Mouse (Mus musculus) kidney, adult 9 months (tissue): ENCODE data around the gene Phf10.
"Not testable (repeated sequence)": the region's sequence is repeated elsewhere in the genome, so short reads cannot be mapped to it uniquely, and the experiment has no call there.

Experiments used
- DNase-seq: peaks from one replicate; pipeline ENCODE4 v3.0.0; 2022

The Phf10 gene

DNA sequence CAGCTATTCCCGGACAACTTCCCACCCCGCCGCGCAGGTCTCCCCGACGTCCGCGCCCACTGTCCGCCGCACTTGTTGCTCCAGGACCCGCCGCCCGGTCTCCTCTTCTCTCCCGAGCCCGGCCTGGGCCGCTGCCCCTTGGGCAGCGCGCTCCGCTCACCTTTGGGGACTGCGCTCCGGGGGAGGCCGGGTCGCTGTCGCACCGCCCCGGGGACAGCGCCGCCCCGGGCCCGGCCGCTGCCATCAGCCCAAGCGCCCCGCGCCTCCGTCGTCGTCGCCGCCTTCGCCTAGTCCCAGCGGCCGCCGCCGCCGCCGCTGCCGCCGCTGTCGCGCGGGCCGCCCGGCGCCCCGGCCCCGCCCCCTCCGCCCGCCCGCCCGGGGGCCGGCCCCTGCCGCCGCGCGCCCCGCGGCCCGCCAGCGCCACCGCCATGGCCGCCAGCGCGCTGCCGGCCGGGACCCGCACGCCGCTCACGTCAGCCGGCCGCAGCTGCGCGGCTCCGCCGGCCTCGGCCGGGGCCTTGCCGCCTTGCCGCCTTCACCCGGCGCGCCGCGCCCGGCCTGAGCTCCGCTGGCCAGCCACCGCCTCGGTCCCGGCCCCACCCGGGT, at the start of gene Phf10:
Phf10 (minus strand) TSS at position 323 of the 606 bp plus-strand sequence.
- DNase-seq, result peak; percentile 24

DNA sequence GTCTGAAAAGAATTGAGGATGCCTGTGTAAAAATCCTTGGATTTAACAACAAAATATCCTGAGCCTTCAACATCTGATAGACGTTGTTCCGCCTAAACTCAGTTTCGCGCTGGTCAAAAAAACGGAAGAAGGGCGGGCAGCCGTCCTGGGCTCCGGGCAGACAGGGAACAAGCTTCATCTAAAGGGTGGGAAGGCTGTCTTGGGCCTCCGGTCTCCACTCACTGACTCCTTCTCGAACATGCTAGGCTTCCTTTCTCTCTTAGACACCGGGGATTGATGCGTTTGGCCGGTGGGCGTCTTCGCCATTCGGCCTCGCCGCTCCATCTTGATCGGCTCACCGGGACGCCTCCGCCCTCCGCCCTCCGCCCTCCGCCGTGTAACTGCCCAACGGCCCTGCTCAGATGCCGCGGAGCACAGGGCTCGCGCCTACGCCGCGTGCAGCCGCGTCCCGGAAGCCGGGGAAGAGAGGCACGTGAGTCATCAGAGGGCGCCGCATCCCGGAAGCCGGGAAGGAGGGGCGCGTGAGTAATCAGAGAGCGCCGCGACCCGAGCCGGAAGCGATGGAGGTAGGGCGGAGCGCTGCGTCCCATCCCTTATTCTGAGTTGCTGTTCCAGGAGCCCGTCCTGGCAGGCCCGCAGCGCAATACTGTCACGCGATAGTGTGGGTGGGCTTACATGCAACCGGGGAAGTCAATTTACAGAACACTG, 48.8 kb upstream of the Phf10 start, which contains the start of gene Gm3435:
Gm3435 (plus strand) TSS at position 471 of the 708 bp plus-strand sequence.
- not testable (repeated sequence) for DNase-seq

DNA sequence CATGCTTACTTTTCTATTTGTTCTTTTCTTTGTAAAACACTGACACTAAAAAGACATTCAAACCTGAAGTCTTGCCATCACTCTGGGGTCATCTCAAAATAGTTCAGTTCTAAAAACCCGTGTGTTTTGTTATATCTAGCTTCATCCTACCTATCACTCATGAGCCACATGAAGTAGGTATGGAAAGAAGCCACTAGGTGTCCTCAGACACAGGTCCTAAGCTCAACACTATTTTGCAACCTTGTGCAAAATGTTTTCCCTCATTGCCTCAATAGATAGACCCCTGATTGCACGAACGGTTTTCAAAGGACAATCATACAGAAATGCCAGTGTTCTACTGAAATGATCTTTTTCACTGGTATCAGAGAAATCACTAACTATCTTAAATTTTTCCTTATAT, 48.0 kb upstream of the Phf10 start:
- DNase-seq, result not testable (repeated sequence)

DNA sequence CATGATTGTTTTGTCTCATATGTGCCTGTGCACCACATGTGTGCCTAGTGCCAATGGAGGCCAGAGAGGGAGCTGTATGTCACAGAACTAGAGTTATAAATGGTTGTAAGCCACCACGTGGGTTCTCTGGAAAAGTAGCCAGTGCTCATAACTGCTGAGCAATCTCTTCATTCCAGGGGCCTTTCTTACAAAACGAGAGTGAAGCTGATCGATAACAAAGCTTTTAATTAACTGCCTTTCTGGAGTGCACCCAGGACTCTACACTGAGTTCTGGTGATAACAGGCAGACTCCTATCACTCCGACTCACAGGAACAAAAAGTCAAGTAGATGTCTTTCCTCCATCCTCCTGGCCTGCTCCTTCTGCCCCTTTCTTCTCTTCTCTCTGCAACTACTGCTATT, 39.0 kb upstream of the Phf10 start:
- not testable (repeated sequence) for DNase-seq

DNA sequence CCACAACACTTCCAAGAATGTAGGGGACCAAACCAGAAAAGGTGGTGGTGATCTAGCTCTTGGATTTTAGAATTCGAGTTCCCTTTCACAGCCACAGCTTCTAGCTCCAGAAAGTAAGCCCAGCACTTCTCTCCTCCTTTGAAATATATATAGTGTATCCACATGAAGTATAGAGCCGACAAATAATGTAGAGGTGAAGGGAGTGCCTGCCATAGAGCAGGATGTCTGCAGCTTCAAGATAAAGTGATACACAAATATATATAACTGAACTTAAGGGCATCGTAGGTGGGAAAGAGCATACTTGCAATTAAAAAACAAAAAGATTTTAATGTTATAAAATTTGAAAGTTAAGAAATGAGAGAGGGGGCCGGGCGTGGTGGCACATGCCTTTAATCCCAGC, 33.1 kb upstream of the Phf10 start:
- DNase-seq, result not testable (repeated sequence)

DNA sequence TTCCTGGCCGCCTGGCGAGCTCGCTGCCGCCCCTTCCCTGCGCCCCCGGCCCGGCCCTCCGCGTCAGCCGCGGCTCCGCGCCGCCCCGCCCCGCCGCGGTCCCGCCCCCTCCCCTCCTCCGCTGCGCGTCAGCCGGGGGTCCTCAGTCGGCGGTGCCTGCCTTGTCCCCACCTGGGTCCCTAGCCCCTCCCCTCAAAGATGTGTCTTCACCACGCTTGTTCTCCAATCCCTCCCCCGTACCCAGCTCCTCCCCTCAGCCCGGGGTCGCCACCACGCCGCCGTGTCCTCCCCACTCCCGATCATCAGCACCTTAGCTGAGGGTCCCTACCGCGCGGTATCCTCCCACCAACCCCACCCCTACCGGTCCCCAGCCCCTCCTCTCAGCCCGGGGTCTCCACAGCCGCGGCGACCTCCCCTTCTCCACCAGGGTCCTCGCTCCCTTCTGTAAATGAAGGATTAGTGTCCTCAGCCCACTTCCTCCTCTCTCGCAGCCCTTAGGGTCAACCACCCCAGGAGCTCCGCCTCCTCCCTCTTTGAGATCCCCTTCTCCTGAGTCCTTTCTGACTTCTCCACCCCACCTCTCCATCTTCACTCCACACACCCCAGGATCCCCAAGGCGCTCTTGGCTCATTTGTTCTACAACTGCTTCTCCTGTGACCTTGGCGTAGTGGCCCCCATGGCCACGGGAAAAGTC, 32.2 kb upstream of the Phf10 start:
- not testable (repeated sequence) for DNase-seq

DNA sequence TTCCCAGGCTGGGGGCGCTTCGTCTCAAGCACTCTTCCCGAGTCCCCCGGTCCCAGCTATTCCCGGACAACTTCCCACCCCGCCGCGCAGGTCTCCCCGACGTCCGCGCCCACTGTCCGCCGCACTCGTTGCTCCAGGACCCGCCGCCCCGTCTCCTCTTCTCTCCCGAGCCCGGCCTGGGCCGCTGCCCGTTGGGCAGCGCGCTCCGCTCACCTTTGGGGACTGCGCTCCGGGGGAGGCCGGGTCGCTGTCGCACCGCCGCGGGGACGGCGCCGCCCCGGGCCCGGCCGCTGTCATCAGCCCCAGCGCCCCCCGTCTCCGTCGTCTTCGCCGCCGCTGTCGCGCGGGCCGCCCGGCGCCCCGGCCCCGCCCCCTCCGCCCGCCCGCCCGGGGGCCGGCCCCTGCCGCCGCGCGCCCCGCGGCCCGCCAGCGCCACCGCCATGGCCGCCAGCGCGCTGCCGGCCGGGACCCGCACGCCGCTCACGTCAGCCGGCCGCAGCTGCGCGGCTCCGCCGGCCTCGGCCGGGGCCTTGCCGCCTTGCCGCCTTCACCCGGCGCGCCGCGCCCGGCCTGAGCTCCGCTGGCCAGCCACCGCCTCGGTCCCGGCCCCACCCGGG, 31.6 kb upstream of the Phf10 start:
- not testable (repeated sequence) for DNase-seq

DNA sequence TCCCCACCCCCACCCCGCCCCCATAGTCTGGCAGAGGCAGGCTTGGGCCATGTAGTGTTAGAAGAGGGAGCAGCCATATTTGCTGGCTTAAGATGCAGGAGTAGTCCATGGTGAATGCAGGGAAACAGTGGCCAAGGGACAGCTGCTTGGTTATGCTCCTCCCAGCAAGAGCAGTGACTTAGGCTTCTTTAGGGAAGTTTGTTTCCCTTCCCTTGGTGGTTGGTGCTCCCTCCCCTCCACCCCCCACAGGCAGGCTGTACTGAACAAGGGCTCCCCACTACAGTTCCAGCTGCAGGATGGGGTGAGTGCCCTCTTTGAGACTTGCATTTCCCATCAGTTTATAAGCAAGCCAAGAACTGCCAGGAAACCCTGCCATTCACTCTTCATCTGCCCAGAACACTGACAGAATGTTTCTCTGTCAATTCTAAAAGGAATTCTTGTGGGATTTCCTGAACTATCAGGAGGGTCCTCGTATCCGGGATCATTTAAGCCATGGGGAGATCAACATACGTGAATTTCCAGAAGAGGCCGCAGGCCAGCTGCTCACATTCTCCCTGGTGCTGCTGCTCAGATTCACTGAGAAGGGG, 29.1 kb upstream of the Phf10 start:
- not testable (repeated sequence) for DNase-seq

DNA sequence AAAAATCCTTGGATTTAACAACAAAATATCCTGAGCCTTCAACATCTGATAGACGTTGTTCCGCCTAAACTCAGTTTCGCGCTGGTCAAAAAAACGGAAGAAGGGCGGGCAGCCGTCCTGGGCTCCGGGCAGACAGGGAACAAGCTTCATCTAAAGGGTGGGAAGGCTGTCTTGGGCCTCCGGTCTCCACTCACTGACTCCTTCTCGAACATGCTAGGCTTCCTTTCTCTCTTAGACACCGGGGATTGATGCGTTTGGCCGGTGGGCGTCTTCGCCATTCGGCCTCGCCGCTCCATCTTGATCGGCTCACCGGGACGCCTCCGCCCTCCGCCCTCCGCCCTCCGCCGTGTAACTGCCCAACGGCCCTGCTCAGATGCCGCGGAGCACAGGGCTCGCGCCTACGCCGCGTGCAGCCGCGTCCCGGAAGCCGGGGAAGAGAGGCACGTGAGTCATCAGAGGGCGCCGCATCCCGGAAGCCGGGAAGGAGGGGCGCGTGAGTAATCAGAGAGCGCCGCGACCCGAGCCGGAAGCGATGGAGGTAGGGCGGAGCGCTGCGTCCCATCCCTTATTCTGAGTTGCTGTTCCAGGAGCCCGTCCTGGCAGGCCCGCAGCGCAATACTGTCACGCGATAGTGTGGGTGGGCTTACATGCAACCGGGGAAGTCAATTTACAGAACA, 17.4 kb upstream of the Phf10 start, which contains the start of the genes 9030025P20Rik and Gm3417:
9030025P20Rik (plus strand) TSS at position 107 of the 677 bp plus-strand sequence.
Gm3417 (minus strand) TSS at position 429 of the 677 bp plus-strand sequence.
- DNase-seq, result not testable (repeated sequence)

DNA sequence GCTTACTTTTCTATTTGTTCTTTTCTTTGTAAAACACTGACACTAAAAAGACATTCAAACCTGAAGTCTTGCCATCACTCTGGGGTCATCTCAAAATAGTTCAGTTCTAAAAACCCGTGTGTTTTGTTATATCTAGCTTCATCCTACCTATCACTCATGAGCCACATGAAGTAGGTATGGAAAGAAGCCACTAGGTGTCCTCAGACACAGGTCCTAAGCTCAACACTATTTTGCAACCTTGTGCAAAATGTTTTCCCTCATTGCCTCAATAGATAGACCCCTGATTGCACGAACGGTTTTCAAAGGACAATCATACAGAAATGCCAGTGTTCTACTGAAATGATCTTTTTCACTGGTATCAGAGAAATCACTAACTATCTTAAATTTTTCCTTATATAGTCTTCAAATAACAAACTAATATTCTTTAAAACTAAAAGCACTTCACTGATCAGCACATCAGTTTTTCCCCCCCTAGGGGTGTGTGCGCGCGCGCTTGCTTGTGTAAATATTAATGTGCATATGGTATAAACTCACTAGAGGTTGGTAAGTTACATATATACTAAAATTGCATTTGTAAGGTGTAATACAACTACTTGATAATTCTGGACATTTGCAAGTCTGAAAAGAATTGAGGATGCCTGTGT, 16.8 kb upstream of the Phf10 start:
- DNase-seq, result not testable (repeated sequence)

DNA sequence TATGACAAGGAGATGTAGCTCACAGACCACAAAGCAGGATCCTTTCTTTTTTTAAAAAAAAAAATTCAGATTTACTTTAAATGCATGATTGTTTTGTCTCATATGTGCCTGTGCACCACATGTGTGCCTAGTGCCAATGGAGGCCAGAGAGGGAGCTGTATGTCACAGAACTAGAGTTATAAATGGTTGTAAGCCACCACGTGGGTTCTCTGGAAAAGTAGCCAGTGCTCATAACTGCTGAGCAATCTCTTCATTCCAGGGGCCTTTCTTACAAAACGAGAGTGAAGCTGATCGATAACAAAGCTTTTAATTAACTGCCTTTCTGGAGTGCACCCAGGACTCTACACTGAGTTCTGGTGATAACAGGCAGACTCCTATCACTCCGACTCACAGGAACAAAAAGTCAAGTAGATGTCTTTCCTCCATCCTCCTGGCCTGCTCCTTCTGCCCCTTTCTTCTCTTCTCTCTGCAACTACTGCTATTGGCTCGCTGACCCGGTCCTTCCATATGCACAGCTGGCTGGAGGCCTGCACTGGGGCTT, 7.4 kb upstream of the Phf10 start:
- not testable (repeated sequence) for DNase-seq

DNA sequence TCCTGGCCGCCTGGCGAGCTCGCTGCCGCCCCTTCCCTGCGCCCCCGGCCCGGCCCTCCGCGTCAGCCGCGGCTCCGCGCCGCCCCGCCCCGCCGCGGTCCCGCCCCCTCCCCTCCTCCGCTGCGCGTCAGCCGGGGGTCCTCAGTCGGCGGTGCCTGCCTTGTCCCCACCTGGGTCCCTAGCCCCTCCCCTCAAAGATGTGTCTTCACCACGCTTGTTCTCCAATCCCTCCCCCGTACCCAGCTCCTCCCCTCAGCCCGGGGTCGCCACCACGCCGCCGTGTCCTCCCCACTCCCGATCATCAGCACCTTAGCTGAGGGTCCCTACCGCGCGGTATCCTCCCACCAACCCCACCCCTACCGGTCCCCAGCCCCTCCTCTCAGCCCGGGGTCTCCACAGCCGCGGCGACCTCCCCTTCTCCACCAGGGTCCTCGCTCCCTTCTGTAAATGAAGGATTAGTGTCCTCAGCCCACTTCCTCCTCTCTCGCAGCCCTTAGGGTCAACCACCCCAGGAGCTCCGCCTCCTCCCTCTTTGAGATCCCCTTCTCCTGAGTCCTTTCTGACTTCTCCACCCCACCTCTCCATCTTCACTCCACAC, 583 bp upstream of the Phf10 start:
- not testable (repeated sequence) for DNase-seq

DNA sequence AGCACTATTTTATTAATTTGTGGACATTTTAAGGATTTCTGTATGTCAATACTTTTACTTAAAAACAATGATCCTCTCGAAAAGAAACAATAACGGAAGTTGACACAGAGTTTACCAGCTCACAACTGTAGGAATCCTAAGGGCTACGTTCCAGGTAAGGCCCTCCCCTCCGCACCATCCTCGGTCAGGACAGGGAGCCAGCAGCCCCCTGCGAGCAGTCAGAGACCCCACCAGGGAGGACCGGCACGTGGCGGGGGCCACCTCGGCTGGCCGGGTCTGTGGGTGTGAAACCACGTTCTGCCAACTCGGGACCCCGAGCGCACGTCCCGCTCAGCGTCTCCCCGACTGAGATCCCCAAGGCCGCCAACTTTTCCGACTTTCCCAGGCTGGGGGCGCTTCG, 553 bp downstream of the Phf10 start:
- DNase-seq, result peak; percentile 20

DNA sequence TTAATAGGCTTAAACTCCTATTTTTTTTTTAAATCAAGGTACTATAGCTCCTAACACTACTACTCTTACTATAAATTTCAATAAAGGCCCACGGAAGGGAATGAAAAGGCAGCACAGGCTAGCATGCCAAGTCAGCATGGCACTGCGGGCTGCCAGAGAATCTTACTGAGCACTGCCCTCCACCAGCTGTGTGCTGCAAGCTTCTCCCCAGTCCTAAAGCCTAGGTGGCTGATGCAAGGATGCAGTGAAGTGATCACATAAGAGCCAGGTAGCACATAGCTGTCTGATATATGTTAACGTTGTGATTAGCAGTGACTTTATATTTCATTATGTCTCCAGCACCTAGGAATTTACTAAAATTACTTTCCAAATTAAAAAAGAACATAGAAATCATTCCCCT, 1.1 kb downstream of the Phf10 start:
- peak; percentile 22 for DNase-seq

DNA sequence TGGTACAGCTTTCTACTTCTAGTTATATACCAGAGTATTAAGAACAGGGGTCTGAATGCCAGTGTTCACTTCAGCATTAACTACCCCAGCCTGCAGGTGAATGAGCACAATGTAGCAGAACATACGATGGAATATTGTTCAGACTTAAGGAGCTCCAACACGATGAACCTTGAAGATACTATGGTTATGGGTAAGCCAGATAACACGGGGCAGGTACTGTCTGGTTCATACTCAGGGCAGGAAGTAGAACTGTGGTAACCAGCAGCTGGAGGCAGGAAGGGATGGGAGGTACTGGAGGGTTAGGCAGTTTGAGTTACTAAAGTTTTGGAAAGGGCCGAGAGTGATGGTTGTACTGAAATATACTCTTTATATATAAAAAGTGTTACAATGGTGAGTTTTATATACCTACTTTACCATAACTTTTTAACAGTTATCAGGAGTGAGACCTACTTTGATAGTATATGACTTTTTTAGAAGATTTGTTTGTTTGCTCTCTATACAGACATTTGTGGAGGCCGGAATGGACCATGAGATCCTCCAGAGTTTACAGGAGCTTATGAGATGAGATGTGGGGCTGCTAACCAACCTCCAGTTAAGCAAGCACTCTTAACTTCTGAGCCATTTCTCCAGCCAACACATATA, 2.3 kb downstream of the Phf10 start:
- DNase-seq, result no peak

DNA sequence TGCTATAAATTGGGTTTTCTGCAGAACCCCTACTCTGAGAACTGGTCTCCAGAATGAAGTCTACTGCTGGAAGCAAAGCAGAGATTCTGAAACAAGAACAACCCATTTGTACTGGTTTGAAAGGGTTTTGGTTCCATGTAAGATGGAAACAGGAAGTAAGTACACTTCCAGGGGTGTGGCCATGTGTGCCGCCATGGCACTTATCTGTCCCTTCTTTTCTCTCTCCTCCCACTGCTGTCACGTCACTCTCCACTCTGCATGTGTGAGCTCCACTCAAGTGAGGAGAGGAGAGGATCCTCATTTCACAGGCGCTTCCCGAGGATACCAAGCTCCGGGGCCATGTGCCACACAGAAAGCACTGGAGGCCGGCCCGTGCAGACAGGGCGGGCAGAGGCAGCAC, 7.6 kb downstream of the Phf10 start:
- no peak for DNase-seq

DNA sequence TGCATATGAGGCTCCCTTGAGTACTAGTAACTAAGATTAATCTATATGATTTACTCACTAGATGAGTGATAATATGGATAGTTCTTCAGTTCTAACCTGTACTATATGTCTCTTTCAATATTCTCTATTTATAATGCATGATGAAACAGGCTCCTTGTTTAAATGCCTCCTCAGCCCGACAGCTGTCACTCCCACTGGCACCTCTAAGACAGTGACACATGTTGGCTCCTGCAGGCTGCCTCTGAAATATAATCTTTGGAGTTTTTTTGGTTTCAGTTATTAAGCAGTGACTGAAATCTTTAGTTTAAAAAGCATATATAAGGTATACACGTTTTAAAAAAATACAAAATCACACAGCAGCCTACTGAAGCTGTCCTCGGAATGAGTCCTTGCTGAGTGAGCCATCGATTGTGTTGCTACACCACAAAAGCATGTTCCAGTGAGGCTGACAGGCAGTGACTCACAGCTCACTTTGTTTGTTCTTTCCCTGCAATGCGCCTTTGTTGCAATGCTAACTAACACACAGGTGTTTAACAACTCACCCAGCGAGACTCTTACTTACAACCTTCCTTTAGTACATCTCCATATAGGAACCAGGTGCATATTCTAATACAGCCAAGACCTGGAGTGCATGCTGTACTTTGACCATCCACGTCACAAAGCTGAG, 11.8 kb downstream of the Phf10 start:
- no peak for DNase-seq

DNA sequence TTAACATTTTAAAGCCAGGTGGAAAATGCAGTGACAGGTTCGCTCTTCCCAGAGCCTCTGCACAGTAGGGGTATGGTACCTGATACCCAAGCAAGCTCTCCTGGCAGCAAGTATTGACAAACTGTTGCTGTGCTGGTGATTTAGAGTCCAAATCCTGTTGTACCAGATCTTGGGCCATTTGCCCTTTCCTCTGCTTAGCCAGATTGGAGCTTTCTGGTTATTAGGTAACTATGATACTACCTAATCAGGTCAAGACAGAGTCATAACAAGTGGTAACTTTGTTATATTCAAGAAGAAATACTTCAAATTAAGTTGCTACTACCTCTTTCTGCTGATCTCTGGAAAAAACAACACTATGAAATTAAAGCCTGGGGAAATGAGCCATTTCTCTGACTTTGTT, 16.5 kb downstream of the Phf10 start:
- peak; percentile 16 for DNase-seq

DNA sequence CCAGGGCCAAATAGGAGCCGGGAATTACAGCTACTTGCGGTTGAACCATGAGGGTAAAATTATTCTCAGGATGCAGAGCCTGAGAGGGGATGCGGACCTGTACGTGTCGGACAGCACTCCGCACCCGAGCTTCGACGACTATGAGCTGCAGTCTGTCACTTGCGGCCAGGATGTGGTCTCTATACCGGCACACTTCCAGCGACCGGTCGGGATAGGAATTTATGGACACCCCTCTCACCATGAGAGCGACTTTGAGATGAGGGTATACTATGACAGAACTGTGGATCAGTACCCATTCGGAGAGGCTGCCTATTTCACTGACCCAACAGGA, 17.4 kb downstream of the Phf10 start:
- DNase-seq, result no peak
